Mouse (Mus musculus) lung, adult 2 months (tissue): ENCODE results near the gene Phldb2.

Experiments
- CTCF ChIP-seq: fragments of 200-500 bp; IDR thresholded peaks from 2 replicates; pipeline ENCODE4 v1.5.1; 2011; ENCODE audit warnings: mild to moderate bottlenecking, low read length, control low read depth; ENCODE audit not compliant: insufficient read depth
- POLR2A ChIP-seq: fragments of 200-500 bp; IDR thresholded peaks from 2 replicates; pipeline ENCODE4 v1.6.1; 2011; ENCODE audit warnings: low read depth, mild to moderate bottlenecking, control low read depth, low read length, borderline replicate concordance; ENCODE audit errors: extremely low read depth

DNA sequence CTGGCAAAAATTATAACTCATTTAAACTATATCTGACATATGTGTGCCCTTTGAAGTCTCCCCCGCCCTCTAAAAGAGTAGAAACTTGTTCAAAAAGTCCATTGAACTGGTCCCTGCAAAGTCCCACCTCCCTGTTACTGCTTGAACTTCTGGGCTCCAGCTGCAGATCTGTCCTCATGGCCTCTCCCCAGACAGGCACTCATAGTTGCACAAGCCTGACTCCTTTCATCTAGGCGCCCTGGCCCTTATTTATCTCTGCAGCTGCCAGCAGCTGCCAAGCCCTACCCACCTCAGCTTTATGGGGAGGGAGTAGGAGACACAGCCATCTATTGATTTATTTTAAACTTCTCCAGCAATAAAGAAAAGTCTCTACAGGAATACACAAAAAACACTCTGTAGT lies 143.2 kb downstream of the Phldb2 start:
- TF ChIP-seq CTCF = no peak
- no peak for TF ChIP-seq POLR2A
